Mouse (Mus musculus) ES-E14 (cell line): ENCODE results near the gene Anxa11.

Experiments used
- MAFK ChIP-seq: IDR thresholded peaks from 2 replicates; pipeline ENCODE4 v1.6.1; 2014; ENCODE audit warnings: mild to moderate bottlenecking, low read depth, low read length, inconsistent platforms; ENCODE audit not compliant: insufficient read depth
- ZC3H11A ChIP-seq: IDR thresholded peaks from 2 replicates; pipeline ENCODE4 v1.6.1; 2012; ENCODE audit warnings: low read depth, mild to moderate bottlenecking, inconsistent platforms, low read length, borderline replicate concordance
- ZNF384 ChIP-seq: IDR thresholded peaks from 2 replicates; pipeline ENCODE4 v1.6.1; 2012; ENCODE audit warnings: low read depth, low read length, inconsistent platforms

- TF ChIP-seq ZC3H11A (no peak), ZNF384 (no peak), MAFK (no peak)
Observed at GRCm38 (mm10) chr14:25872461-25873415, 30.8 kb downstream of the Anxa11 start.
